Mouse (Mus musculus) lung, postnatal 10 days (tissue): ENCODE measurements at regions not wholly inside any gene's neighbourhood (a gene's known extent, or its start where the extent isn't known, plus 50 kb on each side); places are given as distances from the start of the nearest gene placed in this dataset.

Experiments
- DNase-seq: peaks from one replicate; pipeline ENCODE4 v3.0.0; 2021

DNA sequence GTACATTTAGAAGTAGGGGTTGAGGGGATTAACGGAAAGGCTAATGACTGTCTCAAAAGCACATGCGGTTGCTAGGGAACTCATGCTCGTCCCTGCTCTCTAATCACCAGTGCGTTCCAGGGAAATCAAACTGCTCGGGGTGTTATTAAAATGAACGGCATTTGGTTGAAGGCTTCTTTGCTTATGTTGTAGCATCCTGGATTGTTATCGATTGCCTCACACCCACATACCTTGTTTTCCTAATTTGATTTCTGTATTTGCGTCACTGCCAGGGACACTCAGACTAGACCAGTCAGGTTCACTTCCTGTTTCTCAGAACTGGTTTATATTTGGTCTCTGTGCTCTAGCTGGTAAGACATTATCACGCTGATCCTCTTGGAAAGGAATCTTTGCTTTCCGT, 177.0 kb upstream of the Mkln1 start:
- DNase-seq: no peak

GRCm38 (mm10) chr6:31222024-31222579, 176.4 kb upstream of the Mkln1 start:
- no peak for DNase-seq

GRCm38 (mm10) chr6:31227406-31227805, 171.1 kb upstream of the Mkln1 start:
- no peak for DNase-seq

DNA sequence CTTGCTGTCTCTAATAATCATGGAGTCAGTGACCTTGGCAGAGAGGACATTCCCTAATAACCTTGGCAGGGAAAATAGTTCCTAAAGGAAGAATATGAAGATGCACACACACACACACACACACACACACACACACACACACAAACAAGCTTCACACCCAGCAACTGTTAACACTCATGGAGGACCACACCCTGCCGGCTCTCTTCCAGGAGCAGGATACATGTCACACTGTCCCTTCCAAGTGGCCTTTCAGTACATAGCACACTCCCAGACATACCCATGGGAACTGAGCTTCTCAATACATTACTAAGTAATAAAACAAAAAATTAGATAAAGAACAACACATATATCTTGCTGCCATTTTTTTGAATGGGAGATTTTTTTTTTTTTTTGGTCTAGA, 170.5 kb upstream of the Mkln1 start:
- no peak for DNase-seq

DNA sequence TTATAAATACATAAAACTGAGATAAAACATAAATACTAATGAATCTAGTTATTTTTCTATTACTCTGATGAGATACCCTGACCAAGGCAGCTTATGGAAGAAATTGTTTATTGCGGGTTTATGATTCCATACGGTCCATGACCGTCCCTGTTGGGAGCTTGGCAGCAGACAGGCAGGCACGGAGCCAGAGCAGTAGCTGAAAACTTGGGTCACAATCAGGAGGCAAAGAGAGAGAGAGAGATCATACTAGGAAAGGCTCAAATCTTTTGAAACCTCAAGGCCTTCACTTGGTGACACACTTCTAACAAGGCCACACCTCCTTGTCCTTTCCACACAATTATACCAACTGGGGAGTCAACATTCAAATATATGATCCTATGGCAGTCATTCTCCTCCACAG, 166.7 kb upstream of the Mkln1 start:
- no peak for DNase-seq

DNA sequence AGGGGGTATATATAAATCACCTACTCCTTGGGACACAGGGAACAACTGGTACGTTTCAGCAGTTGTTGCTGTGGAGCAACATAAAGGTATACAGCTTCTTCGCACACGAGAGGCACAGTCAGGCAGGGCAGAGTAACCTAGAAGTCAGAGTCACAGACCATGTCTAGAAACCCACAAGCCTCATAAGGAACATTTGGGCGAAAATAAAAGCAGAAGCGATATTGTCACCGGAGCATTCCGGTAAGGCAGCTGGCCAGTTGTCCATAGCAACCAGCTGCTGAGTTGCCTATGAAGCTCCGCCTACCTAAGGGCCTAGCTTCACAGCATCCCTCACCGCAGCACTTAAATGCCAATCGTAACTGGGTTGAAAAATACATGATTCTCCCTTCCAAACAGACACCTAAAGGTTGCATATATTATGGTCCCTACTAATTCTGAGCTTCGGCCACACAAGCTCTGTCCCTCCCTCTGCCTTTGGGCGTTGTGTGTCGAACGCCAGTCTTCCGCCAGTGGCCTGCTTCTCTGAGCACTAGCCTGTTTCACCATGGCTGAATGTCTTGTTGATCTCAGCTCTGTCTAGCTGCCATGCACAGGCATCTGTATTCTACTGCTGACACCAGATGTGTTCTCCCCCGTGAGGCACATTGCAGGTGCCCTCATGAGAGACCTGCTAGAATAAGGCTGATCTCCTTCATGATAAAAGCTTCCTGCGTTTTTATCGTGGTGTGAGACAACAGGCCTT, 165.1 kb upstream of the Mkln1 start:
- no peak for DNase-seq

DNA sequence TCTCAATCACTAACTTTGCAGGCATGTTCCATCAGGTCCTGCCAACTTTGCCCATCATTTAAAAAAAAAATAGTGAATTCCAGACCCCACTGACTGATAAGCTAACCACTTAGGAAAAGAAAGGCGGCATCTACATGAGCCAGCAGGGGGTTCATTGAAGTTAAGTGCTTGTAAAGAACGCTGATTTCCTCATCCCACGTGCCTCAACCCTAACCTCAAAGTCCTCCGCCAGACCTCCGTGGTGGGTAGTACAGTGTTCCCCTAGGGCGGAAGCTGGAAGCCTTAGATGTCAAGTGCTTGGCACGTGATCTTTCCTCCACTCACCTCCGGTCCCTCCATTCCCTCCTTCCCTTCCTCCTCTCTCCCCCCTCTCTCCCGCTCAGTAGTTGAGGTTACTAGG, 158.5 kb upstream of the Mkln1 start:
- DNase-seq: peak; percentile 9

DNA sequence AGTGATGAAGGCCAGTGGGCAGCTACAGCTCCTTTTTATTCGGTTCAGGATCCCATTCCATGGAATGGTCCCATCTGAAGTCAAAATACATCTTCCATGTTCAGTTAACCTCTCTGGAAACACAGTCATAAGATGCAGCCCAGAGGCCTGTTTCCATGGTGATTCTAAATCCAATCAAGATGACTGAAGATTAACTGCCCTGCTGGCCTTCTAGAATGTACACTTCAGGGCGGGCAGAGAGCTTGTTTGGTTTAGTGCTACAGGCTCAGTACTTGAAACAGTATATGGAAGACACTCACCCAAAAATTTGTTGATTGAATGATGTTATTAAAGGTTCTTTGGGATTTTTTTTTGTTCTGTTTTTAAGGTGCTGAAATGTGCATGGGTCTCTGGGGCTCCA, 148.0 kb upstream of the Mkln1 start:
- no peak for DNase-seq

DNA sequence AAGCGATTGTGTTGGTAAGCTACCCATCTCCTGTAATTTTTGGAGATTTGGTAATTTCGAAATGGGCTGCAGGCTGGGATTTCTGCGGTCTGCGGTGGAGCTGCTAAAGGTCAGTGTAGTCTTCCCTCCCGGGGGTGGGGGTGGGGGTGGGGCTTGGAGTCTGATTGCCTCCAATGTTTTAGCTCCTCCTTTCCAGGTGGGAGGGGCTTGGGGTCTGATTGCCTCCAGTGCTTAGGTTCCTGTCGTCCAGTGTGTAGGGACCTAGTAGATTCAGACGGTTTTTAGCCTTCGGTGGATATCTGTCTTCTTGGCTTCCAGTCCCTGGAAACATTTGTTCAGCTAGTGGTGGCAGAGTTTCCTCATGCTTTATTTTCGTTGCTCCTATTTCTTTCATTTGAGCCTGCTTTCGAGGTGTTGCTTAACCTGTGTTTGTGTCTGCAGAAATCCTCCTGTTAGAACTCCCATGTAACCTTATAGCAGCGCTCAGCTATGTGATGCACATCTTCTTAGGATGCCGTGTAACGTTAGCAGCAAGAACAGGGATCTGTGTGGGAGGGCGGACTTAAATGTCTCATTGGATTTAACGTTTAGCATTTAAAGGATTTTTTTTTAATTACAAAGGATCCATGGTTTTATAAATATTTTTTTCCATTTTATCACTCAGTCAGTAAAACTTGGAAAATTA, 145.1 kb upstream of the Mkln1 start:
- peak; percentile 38 for DNase-seq

GRCm38 (mm10) chr6:31260645-31261345, 137.7 kb upstream of the Mkln1 start:
- no peak for DNase-seq

- no peak for DNase-seq
Measured at GRCm38 (mm10) chr6:31261797-31262540, 136.6 kb upstream of the Mkln1 start.

- DNase-seq: no peak
Measured at GRCm38 (mm10) chr6:31262651-31263050, 135.9 kb upstream of the Mkln1 start.

DNA sequence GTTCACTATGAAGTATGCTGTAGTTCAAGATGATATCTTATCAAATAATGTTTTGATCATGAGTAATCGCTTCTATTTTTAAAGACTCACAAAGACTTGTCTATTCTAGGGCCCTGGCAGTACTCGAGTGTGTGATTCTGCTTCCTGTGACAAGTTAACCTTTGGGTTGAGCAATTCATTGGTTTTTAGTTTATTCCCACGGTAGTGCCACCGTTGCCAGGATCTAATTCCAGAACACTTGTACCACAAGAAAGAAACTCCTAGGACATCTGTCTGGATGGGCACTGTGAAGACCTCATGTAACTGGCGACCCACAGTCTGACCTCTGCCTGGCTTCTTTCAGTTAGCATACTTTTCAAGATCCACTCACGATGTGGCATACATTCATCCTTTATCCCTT, 134.7 kb upstream of the Mkln1 start:
- DNase-seq: no peak

DNA sequence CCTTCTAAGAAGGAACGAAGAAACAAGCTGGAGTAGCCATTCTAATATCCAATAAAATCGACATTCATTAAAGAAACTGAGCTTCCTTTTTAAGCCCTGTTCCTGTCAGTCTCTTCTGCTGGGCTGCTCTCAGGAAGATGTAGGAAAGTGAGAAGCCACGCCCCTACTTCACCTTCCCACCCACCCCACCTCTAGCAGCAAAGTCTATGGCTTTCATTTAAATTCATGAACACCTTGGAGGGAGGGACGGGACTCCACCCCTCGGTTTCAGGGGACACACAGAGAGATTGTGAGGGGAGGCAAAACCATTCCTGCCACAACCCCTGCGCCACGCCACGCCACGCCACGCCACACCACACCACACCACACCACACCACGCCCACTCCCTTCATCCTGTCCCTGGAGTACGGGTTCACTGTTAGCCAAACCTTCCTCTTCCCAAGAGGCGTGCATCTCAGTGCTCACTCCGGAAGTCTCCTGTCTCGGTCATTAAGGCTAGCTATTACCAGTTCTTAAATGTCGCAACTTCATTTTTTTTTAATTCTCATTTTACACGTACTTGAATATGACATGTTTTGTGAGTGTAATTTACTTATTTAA, 132.0 kb upstream of the Mkln1 start:
- DNase-seq: no peak

DNA sequence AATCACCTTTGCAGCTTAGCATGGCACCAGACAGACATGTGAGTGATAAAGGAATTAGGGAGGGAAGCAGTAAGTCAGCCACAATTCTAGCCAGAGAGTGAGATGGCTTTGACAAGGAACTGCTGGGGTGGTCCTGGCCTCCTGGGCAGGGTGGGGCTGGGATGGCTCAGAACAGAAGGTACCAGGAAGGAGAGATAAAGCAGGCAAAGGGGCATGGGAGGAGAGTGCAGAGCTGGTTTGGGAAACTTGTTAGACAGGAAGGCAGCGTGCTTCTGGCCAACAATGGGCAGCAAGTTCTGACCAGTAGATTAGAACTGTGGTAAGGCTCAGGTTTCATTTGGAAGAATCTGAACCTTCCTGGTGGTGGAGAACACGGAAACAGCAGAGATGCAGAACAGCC, 130.5 kb upstream of the Mkln1 start:
- no peak for DNase-seq

DNA sequence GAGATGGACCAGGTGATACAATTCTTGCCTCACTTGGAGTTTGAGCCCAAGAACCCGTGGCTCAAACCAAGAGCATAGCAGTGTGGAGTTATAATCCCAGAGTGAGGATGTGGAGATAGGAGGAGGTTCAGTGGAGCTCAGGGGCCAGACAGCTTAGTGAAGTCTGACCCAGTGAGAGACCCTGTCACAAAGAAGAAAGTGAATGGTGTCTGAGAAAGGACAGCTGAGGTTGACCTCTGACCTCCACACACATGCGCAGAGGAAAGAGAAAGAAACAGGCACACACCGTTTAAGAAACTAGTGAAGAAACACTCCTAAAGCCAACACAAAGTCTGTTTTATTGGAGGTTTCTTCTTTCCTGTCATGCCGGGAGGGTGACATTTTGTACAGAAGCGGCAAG, 124.7 kb upstream of the Mkln1 start:
- DNase-seq: no peak

GRCm38 (mm10) chr6:31274236-31274635, 124.3 kb upstream of the Mkln1 start:
- DNase-seq: no peak

GRCm38 (mm10) chr6:31277792-31278191, 120.7 kb upstream of the Mkln1 start:
- no peak for DNase-seq

- no peak for DNase-seq
Measured at GRCm38 (mm10) chr6:31283973-31284372, 114.6 kb upstream of the Mkln1 start.

GRCm38 (mm10) chr6:31284390-31284789, 114.1 kb upstream of the Mkln1 start:
- DNase-seq: no peak

DNA sequence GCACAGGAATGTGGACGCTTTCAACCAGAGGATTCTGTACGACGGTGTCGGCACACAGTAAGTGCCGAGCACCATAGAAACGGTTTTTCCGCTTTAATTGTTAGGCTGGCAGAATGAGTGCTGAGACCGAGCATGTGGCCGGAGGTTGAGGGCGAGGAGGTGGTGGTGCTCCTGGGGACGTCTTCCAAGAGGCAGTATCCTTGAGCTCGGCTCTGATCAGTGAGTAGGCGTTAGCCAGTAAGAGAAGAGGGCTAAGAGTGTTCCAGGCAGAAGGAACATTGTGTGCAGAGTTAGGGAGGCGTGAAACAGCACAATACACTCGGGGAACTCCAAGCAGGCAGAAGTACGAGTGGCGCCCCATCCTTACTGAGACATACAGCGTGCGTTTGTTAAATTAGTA, 113.5 kb upstream of the Mkln1 start:
- DNase-seq: no peak

DNA sequence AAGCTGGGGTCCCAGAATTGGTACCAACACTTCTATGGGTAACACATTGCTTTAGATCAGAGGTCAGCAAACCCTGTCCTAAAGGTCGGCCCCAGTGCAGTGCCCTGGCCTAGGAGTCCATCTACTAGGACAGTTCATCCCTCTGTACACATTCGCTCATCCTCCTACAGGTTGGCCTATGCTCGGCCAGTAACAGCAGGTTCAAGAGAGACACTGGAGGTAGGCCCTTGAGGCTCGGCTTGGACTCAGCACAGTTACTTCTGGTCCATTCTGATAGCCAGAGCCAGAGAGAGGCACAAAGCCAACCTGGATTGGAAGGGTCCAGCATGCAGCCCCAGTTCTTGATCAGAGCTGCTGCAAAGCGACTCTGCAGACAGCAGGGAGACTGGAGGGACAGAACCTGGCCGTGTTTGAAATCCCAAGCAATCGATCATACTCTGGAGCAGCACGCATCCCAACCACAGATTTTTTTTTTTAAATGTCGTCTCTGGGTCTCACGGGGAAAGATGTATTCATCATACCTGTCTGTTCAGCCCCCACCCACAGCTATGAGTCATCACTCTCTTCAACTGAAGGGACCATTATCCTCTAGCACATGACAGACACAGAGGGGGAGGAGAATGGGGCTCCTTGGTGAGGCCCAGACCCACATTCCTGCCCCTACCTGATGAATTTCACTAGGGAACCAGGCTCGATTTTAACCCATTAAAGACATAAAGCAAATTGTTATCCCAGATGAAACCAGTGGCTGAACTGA, 112.4 kb upstream of the Mkln1 start:
- no peak for DNase-seq
